Mouse (Mus musculus): ENCODE data around the gene Kcnj16.

DNA sequence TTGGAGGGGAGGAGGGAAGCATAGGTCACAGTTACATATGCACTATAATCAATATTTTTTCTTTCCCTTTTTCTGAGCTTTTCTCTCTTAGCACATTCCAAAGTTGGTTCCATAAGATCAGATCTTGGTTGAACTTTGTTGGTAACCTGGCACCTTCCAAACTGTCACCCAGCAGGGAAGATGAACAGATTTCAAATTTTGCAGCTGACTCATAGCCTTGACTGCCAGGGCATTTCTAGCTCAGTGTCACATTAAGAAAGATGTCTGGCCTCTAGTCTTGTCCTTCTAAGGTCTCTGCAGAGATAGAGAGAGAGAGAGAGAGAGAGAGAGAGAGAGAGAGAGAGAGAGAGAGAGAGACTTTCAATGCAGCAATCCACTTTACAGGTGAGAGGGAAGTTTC is 106.3 kb downstream of the Kcnj16 start:
- TF ChIP-seq POLR2A (IDR thresholded peaks at IDR 0.05; ENCODE audit: low read depth, low read length), result no peak
- TF ChIP-seq CTCF (IDR thresholded peaks at IDR 0.05; ENCODE audit: extremely low read depth, insufficient read depth, insufficient read length, insufficient replicate concordance), result no peak
